Mouse (Mus musculus): ENCODE results near the gene Kcnj8.

DNA sequence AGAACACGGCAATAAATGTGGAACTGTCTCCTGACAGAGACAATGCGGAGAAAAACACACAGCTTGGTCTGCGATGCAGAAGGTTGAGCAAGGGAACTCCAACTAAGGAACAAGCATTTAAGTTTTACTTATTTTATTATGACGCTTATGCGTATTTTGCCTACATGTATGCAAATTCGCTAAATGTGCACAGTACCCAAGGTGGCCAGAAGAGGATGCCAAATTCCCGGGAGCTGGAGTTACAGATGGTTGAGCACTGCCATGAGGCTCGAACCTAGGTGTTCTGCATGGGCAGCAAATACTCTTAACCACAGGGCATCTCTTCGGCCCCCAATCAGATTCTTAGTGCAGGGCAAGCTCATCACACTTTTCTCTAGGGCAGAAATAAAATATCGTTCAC, 13.3 kb downstream of the Kcnj8 start:
- TF ChIP-seq CTCF (IDR thresholded peaks at IDR 0.05; ENCODE audit: low read depth, low read length) = peak; percentile 1
- TF ChIP-seq POLR2A (IDR thresholded peaks at IDR 0.05; ENCODE audit: insufficient read depth, low read length) = no peak
